16 mouse cellular contexts compared by ENCODE assay signal in the genomic region with DNA sequence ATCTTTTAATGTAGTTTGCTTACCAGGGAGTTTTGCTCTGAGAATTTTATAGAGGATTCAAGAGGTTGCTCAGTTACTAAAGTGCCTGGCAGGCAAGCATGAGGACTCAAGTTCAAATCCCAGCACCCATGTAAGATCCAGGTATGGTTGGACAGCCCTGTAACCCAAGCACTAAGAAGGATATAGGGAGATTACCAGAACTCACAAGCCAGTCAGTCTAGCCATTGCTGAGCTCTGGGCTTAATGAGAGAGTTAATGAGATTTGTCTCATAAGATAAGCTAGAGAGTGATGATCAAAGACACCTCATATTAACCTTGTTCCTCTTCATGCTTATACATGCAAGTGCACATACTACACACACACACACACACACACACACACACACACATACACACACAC.
"Had no signal": no experiment of that assay in that cellular context is flagged by ENCODE, and none has a peak within 500 bp of the region (broad histone marks: within the 10 kb centered on the region; RNA-seq: fewer than 3 reads in every experiment).

No protein-coding gene starts in this region.

- H3K4me1 ChIP-seq: neural tube, embryonic 12.5 days; neural tube, embryonic 13.5 days; neural tube, embryonic 15.5 days; stomach, embryonic 15.5 days had no signal

- H3K4me2 ChIP-seq: neural tube, embryonic 12.5 days; neural tube, embryonic 13.5 days; neural tube, embryonic 15.5 days; stomach, embryonic 15.5 days had no signal

- H3K27me3 ChIP-seq: neural tube, embryonic 12.5 days; neural tube, embryonic 13.5 days; neural tube, embryonic 15.5 days; stomach, embryonic 15.5 days had no signal

- H3K9me3 ChIP-seq: neural tube, embryonic 12.5 days; neural tube, embryonic 13.5 days; neural tube, embryonic 15.5 days; stomach, embryonic 15.5 days had no signal

- H3K27ac ChIP-seq: neural tube, embryonic 12.5 days; neural tube, embryonic 13.5 days; neural tube, embryonic 15.5 days; stomach, embryonic 15.5 days; stomach, postnatal 0 days had no signal

- H3K9ac ChIP-seq: neural tube, embryonic 12.5 days; neural tube, embryonic 13.5 days; neural tube, embryonic 15.5 days; stomach, embryonic 15.5 days had no signal

- DNase-seq: right cerebral cortex, adult 18-20 months; right cerebral cortex, postnatal 14 days; right cerebral cortex, postnatal 25 days; right cerebral cortex, postnatal 4 days; spleen, adult 18-20 months; thymus, adult 18-20 months; thymus, adult 2 months; thymus, postnatal 14 days; thymus, postnatal 25 days; thymus, postnatal 36 days; thymus, postnatal 4 days had no signal

- H3K4me3 ChIP-seq: neural tube, embryonic 12.5 days; neural tube, embryonic 13.5 days; neural tube, embryonic 15.5 days; stomach, embryonic 15.5 days had no signal

- H3K36me3 ChIP-seq: neural tube, embryonic 12.5 days; neural tube, embryonic 13.5 days; neural tube, embryonic 15.5 days; stomach, embryonic 15.5 days had no signal
